Mouse (Mus musculus) activated CD4-positive, CD25-positive, alpha-beta regulatory T cell (primary cell): Measurements from ENCODE around the gene Mybpc1. TPM values are rescaled to one million over a fixed set of nuclear protein-coding genes. Genes with fewer than 3 reads are reported as not detected.

Source experiments
- polyA plus RNA-seq, 2 experiments: library from polyadenylated mRNA; unstranded; fragments of 100-300 nt; shearing (Covaris generic); gene quantifications; one replicate each; pipeline ENCODE4 v1.2.1; 2017

The Mybpc1 gene
- polyA plus RNA-seq: under 1 TPM in 1 of 2 experiments, not detected in 1; 0.29 TPM

DNA sequence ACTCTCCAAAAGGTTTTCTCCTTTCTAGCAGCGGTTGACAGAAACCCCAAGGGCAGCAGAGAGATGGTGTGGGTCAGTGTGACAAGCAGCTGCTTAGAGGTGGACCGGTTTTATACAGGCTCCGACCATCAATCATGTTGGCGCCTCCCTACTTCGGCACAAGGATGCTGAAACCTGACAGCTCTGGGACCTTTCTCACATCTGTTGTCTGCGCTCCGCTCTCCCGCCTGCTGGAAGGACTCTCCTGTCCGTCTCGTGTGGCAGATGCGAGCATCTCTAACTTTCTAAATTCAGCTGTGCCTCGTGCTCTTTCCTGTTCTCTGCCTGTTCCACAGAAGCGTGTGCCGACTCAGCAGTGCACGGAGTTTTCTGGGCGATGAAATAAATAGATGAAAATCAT lies at the start of gene Mybpc1:
Gene Mybpc1 (minus strand): TSS at position 210 of the 400 bp plus-strand sequence.

DNA sequence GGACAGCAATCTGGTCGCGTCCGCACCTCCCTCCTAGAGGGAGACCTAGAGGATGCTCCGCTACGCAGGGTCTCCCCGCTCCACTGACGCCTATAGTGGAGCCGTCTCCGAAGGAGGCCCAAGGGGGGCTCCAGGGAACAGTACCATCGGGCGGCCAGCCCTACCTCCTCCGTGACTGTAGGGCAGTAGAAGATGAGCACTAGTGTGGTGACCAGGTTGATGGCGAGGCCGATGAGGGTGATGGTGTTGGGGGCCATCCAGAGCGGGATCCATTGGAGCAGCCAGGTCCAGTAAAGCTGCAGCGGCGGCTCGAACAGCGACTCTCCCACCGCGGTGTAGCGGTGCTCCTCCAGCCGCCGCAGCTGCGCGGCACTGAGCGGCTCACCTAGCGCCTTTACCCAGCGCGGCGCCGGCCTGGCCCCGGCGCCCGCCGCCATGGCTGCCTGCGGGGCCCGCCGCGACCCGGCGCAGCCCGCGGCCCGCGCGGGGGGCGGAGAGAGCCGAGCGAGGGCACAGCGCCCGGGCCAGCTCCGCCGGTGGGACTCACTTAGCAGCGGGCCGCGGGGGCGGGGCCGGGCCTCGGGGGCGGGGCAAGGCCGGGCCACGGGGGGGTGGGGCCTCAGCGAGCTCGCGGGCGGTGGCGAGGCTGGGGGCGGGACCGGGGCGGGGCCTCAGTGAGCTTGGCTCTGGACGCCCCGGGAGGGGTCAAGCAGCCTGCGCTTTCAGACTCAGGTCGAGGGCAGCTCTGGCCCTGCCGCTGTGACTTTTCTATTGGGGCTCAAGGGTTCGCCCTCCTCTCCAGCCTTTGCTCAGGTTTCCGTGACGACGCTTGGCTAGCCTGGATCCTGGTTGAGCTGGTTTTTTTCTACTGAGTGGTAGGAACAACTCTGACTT lies 101.3 kb downstream of the Mybpc1 start, which contains the start of gene Chpt1:
Gene Chpt1 (minus strand): TSS at position 653 of the 894 bp plus-strand sequence.

Other genes with a start within 250 kb of the Mybpc1 start
- gene Dram1, start 226.1 kb downstream of the Mybpc1 start, polyA plus RNA-seq: 1 to 10 TPM in 1 of 2 experiments, under 1 TPM in 1; 0.43 to 1.1 TPM
- 10 to 100 TPM; 10.9 to 16.3 TPM for gene Gnptab, start 226.0 kb downstream of the Mybpc1 start, polyA plus RNA-seq
- gene Sycp3, start 145.6 kb downstream of the Mybpc1 start, polyA plus RNA-seq: not detected
- gene Chpt1, start 101.1 kb downstream of the Mybpc1 start, polyA plus RNA-seq: 10 to 100 TPM in 1 of 2 experiments, 1 to 10 TPM in 1; 4.7 to 13.8 TPM
- 1 to 10 TPM; 2.6 to 5.5 TPM for gene Spic, start 79.9 kb upstream of the Mybpc1 start, polyA plus RNA-seq
- 10 to 100 TPM; 83.4 to 89.8 TPM for gene Arl1, start 125.7 kb upstream of the Mybpc1 start, polyA plus RNA-seq
- 10 to 100 TPM; 10.2 to 11.7 TPM for gene Utp20, start 221.7 kb upstream of the Mybpc1 start, polyA plus RNA-seq